Mouse (Mus musculus) embryonic facial prominence, embryonic 10.5 days (tissue): ENCODE results near the gene Gna13. TPM values are rescaled to one million over a fixed set of nuclear protein-coding genes. Genes with fewer than 3 reads are reported as not detected.
"Not testable (repeated sequence)": the region's sequence is repeated elsewhere in the genome, so short reads cannot be mapped to it uniquely, and the experiment has no call there.

Experiments
- DNase-seq: peaks from one replicate; pipeline ENCODE4 v3.0.0-alpha.2; 2017; ENCODE audit warnings: low spot score
- H3K27ac ChIP-seq: fragments of 300-500 bp; sonication (generic); replicated peaks from 2 replicates; pipeline ENCODE4 v1.5.1; 2016; ENCODE audit warnings: mild to moderate bottlenecking
- H3K27me3 ChIP-seq: fragments of 300-500 bp; sonication (generic); replicated peaks from 2 replicates; pipeline ENCODE4 v1.6.1; 2016; ENCODE audit warnings: low read depth, mild to moderate bottlenecking; ENCODE audit not compliant: poor library complexity, severe bottlenecking
- H3K36me3 ChIP-seq: fragments of 300-500 bp; sonication (generic); replicated peaks from 2 replicates; pipeline ENCODE4 v1.6.1; 2016; ENCODE audit warnings: mild to moderate bottlenecking, moderate library complexity
- H3K4me1 ChIP-seq: fragments of 300-500 bp; sonication (generic); 2 replicates; pipeline ENCODE4 v1.6.1; 2016
- H3K4me3 ChIP-seq: fragments of 300-500 bp; sonication (generic); 2 replicates; pipeline ENCODE4 v1.5.1; 2016; ENCODE audit warnings: mild to moderate bottlenecking, moderate library complexity
- H3K9me3 ChIP-seq: fragments of 300-500 bp; sonication (generic); 2 replicates; pipeline ENCODE4 v1.6.1; 2016; ENCODE audit warnings: mild to moderate bottlenecking
- WGBS: fragments of 180-500 bp; shearing (Covaris S2); methylation state at CpG from one replicate; pipeline ENCODE4 v1.1.7; 2016; 5-methylcytosine and 5-hydroxymethylcytosine counted together
- polyA plus RNA-seq: library from polyadenylated mRNA; unstranded; fragments of >200 nt; fragmentation: Nextera tagmentation; extraction: Ambion mirVana; gene quantifications from 2 replicates; pipeline ENCODE4 v1.2.1, GENCODE M21; 2016

Gene Gna13
- polyA plus RNA-seq, 1 experiment from 2014 or later, result 18.5 TPM

DNA sequence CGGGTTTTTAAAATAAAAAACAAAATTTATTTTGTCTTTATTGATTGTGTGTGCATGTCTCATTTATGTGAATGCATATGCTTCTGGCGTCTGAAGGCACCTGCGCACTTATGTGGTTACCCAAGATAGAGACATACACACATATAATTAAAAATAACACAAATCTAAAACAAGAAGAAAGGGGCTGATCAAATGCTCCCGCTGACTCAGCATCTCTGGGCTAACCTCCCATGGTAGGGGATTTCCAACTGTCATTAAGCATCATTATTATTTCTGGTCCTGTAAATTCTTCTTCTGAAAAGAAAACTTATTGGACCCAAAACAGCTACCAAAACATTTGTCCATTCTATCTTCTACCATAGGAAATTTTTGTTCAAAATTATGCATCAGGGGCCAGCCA is 27.9 kb upstream of the Gna13 start:
- 90% methylated on average over 4 of the region's 4 CpGs for WGBS
- Histone ChIP-seq H3K4me1 (peaks cover 11% of the 10 kb centered on the region), H3K36me3 (no peaks in the 10 kb centered on the region), H3K9me3 (no peaks in the 10 kb centered on the region), H3K27ac (no peak overlapping the region), H3K4me3 (no peak overlapping the region), H3K27me3 (peaks cover 3% of the 10 kb centered on the region; the same call in 1 of the 2 replicates)
- no peak for DNase-seq

DNA sequence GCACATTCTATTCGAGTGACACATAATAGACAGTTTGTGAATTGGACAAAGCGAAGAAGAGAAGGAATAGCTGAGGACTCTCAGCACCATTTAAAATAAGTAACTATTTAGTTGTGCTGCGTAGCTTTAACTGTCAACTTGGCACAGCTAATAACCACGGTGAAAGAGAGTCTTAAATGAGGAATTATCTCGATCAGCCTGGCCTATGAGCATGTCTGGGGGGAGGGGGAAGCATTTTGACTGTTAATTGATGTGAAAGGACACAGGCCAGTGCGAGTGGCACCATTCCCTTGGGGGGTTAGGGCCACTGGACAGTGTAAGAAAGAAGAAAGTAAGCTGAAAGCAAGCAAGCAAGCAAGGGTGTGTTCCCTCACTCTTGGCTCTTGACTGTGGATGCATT is 26.7 kb upstream of the Gna13 start:
- Histone ChIP-seq H3K27me3 (0 out of 2 replicates have a peak, but pooled peaks cover 3% of the 10 kb centered on the region), H3K27ac (no peak overlapping the region), H3K4me3 (no peak overlapping the region), H3K9me3 (no peaks in the 10 kb centered on the region), H3K36me3 (no peaks in the 10 kb centered on the region), H3K4me1 (peaks cover 10% of the 10 kb centered on the region)
- no peak for DNase-seq
- WGBS, result 59% methylated on average over 6 of the region's 6 CpGs

DNA sequence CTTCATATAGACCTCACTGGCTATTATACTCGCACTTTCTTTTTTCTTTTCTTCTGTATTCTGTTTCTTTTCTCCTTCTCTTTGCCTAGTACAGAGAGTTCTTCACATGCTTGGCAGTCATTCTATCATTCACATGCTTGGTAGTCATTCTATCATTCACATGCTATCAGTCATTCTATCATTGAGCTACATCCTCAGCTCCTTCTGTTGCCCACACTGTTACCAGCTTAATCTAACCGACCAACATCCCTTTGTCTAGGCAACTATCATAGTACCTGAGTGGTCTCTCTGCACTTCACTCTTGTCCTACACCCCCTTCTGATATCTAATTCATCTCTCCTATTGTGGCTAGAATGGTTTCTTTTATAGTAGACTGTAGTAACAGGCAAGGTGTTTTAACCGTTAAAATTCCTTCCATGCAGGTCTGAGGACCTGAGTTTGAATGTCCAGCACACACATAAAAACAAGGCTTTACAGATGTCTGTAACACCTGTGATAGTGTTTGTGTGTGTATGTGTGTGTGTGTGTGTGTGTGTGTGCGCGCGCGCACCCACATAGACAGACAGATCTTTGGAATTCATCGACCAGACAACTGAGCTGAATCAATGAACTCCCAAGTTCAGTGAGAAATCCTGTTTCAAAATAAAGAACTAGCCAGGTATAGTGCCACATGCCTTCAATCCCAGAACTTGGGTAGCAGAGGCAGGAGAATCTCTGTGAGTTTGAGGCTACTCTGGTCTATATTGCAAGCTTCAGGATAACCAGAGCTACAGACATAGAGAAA is 23.3 kb upstream of the Gna13 start:
- Histone ChIP-seq H3K9me3 (no peaks in the 10 kb centered on the region), H3K4me3 (no peak overlapping the region), H3K27ac (no peak overlapping the region), H3K27me3 (no peaks in the 10 kb centered on the region), H3K4me1 (peaks cover 8% of the 10 kb centered on the region), H3K36me3 (no peaks in the 10 kb centered on the region)
- WGBS, result 95% methylated on average over 8 of the region's 8 CpGs
- no peak for DNase-seq

DNA sequence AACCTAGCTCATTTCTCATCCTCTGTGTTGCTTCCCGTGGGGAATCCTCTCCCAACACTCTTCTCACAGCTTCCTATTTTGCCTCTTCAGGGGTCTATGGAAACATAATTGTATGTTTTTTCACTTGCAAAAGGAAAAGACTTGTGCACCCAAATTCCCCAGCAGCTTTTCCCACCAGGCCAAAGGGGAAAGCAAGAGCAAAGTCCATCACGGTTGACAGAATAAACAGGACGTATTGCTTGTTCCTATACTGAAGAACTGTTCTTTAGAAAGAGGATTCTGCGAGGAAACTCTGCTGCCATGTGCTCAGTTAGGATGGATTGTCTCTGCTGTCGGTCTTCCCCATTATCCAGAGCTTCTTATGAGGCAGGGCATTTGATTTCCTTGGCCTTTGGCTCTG is 22.1 kb upstream of the Gna13 start:
- Histone ChIP-seq H3K9me3 (no peaks in the 10 kb centered on the region), H3K36me3 (no peaks in the 10 kb centered on the region), H3K27ac (no peak overlapping the region), H3K27me3 (no peaks in the 10 kb centered on the region), H3K4me3 (no peak overlapping the region), H3K4me1 (peaks cover 9% of the 10 kb centered on the region)
- no peak for DNase-seq
- 86% methylated on average over 5 of the region's 5 CpGs for WGBS

DNA sequence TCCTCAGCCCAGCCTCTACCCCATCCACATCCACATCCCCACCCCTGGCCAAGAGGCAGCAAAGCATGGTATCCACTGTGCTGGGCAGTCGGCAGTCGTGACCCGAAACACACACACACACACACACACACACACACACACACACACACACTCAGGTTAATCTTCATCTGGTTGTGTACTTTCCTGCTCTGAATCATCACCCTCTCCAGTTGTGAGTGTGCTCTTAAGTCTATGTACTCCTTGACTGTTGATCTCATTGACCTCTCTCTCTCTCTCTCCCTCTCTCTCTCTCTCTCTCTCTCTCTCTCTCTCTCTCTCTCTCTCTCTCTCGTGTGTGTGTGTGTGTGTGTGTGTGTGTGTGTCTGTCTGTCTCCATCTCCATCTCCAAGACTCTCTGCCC is 20.0 kb upstream of the Gna13 start:
- not testable (repeated sequence) for H3K27me3 ChIP-seq, H3K27ac ChIP-seq, H3K9me3 ChIP-seq, H3K4me3 ChIP-seq, DNase-seq, H3K36me3 ChIP-seq
- peaks cover 23% of the 10 kb centered on the region for H3K4me1 ChIP-seq
- 84% methylated on average over 4 of the region's 4 CpGs for WGBS

DNA sequence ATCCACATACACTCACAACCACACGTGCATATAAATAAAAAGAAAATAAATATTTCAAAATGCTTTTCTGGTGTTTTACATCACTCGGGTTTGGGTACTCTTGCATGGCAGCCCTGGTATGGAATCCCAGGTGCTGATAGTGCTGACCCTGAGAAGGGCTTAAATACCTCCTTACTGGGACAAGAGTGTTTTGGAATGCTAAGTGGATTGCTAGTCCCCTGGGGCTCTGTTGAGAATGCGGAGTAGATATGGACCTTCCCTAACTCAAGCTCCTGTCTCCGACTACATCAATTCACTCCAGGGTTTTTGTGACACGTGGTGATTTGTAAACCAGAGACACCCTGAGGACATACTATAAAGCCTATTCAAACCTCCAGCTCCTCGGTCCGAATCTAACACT is 19.1 kb upstream of the Gna13 start:
- H3K36me3 ChIP-seq, result no peaks in the 10 kb centered on the region
- 25% methylated on average over 7 of the region's 7 CpGs for whole genome bisulfite sequencing
- DNase-seq, result no peak
- peaks cover 25% of the 10 kb centered on the region for H3K4me1 ChIP-seq
- H3K9me3 ChIP-seq, result no peaks in the 10 kb centered on the region
- no peak overlapping the region for H3K27ac ChIP-seq
- no peak overlapping the region for H3K4me3 ChIP-seq
- H3K27me3 ChIP-seq, result no peaks in the 10 kb centered on the region

DNA sequence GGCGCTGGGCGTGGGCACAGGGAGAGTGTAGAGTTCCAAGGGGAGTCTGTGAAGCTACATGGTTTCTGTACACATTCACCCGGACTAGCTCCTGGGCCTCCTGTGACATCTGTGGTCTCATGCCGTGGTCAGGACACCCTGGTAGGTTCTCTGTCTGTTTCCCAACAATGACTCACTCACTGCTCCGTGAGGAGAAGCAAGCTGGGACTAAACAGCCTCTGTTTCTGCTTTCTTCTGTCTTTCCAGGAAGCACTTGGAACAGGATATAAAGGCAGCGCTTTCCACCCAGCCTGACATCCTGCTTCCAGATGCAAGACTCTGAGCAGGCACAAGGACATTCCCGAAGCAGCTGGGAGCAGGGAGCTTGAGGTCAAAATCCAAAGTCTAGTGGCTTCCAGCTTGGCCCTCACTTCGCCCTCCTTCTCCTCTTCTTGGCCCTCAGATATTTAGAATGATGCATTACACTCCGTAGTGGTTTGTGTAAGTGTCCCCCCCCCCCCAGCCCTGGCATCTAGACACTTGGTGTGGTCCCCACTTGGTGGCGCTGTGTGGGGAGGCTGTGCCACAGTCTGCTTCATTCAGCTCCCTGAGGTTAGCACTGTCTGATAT is 18.5 kb upstream of the Gna13 start:
- Histone ChIP-seq H3K27me3 (no peaks in the 10 kb centered on the region), H3K27ac (no peak overlapping the region), H3K4me3 (no peak overlapping the region), H3K9me3 (no peaks in the 10 kb centered on the region), H3K4me1 (peaks cover 25% of the 10 kb centered on the region), H3K36me3 (no peaks in the 10 kb centered on the region)
- 22% methylated on average over 10 of the region's 10 CpGs for WGBS
- no peak for DNase-seq

DNA sequence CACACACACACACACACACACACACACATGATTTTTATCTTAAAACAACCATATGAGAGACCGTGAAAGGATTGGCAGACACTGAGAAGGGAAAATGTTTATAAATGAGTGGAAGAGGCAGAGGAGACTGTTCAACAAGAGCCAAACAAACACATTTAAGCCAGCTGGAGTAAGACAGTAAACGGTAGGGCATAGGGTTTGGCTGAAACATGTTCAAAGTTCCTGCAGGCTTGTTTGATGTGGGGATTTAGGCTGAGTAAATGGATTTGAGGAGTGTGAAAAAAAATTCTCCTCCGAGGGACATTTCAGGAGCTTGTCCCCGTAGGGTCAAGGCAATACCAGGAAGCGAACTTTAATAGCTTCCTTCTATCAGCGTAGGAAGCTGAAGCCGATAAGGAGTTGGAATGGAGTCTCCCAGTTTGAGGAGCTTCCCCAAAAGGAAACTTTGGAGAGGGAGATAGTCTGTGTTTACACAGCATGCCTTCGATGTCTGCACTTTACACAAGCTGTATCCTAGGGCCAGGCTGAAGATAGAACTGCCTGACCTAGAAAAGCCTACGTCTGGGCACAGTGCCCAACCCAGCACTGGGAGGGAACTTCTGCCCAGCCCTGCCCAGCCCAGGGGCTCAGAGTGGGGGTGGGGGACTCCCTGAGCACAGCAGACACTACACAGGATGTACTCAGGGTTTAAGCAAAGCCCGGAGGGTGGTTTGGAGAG is 15.2 kb upstream of the Gna13 start:
- no peak for DNase-seq
- WGBS, result 73% methylated on average over 10 of the region's 10 CpGs
- no peaks in the 10 kb centered on the region for H3K9me3 ChIP-seq
- no peak overlapping the region for H3K4me3 ChIP-seq
- H3K4me1 ChIP-seq, result peaks cover 25% of the 10 kb centered on the region
- no peaks in the 10 kb centered on the region for H3K36me3 ChIP-seq
- H3K27ac ChIP-seq, result no peak overlapping the region
- H3K27me3 ChIP-seq, result no peaks in the 10 kb centered on the region

DNA sequence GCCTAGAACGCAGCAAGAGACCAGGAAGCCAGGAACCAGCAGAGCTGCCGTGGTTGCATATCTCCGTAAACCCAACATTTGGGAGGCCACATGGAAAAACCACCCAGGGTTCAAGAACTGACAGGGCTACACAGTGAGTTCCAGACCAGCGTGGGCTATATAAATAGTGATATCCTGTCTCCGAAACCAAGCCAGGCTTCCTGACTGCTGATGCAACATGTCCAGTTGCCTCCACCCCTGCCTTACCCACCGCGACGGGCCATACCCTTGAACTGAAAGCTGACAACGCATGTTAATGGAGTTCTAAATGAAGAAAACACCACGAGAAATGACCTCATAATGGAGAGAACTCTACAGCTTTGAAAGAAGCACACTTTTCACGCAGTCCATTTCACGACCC is 14.2 kb upstream of the Gna13 start:
- no peak for DNase-seq
- no peaks in the 10 kb centered on the region for H3K27me3 ChIP-seq

DNA sequence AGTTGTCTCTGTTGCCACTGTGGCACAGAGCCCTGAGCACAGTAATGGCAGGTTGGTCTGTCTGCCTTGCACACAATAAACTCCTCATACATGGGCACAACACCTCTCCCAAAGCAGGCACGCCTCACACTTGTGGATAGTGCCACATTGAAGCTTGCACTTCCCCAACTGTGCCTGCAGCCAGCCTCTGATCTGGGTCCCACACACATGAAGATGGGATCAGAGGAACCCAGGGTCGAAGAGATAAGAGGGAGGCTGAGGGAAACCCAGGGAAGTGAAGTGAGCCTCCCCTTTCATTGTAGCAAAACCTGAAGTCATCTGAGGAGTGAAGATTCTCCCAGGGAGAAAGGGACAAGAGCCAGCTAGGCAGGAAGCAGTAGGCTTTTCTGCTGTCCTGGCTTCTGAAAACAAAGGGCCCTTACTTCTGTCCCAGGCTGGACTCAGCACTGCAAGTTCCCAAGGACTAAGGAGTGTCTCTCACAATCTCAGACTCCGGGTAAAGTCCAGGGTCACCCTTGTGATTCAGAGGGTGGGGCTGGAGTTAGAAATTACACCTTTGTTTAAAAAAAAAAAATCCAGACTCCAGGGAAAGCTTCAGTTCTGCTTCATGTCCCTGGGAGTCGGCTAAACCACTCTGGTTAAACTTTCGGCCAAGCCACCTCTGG is 12.8 kb upstream of the Gna13 start:
- Histone ChIP-seq H3K4me3 (no peak overlapping the region), H3K27me3 (no peaks in the 10 kb centered on the region), H3K36me3 (no peaks in the 10 kb centered on the region), H3K27ac (no peak overlapping the region), H3K4me1 (peaks cover 20% of the 10 kb centered on the region), H3K9me3 (no peaks in the 10 kb centered on the region)
- WGBS, result 57% methylated on average over 5 of the region's 5 CpGs
- DNase-seq, result no peak

More for the DNA sequence above, 14.2 kb upstream of the Gna13 start:
- Histone ChIP-seq H3K9me3 (no peaks in the 10 kb centered on the region), H3K36me3 (no peaks in the 10 kb centered on the region), H3K4me3 (no peak overlapping the region), H3K4me1 (peaks cover 26% of the 10 kb centered on the region), H3K27ac (no peak overlapping the region)
- 82% methylated on average over 12 of the region's 12 CpGs for WGBS

DNA sequence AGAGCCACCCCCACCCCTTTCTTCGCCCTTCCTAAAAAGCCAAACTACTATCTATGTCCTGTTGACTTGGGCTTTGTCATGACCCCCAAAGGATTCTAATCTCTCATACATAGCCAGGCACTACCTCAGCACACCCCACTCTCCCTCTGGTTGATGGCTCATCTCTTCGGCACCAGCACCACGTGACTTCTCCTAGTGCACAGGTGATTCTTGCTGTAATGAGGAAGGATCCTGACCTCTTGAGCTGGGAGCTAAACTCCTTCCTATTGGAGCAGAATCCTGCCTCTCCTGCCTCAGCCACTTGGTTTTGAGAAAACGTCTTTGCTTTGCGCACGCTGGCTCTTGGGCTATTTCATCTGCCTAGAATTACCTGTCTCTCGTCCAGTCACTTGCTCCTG is 12.3 kb upstream of the Gna13 start:
- Histone ChIP-seq H3K27me3 (no peaks in the 10 kb centered on the region), H3K9me3 (no peaks in the 10 kb centered on the region), H3K4me1 (peaks cover 20% of the 10 kb centered on the region), H3K36me3 (no peaks in the 10 kb centered on the region), H3K27ac (no peak overlapping the region), H3K4me3 (no peak overlapping the region)
- DNase-seq, result no peak
- WGBS, result 88% methylated on average over 7 of the region's 7 CpGs

DNA sequence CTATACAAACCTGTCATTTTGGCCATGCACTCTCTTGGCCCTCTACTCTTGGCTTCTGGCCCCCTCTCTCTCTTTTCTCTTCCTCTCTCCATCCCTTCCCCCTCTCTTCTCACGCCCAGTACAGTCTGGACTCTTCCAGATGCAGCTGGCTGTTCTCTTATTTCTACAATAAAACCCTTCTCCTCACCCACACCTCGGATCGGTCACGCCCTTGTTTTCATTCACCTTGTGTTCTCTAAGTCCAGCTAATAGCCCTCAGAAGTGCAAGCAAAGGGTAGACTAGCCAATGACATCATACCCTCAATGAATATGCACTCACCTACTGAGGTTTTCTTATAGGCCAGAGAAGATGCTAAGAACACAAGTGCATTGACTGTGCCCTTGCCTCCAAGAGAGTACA is 11.1 kb upstream of the Gna13 start:
- DNase-seq, result no peak
- H3K36me3 ChIP-seq, result no peaks in the 10 kb centered on the region
- WGBS, result 87% methylated on average over 4 of the region's 4 CpGs
- no peak overlapping the region for H3K27ac ChIP-seq
- H3K4me3 ChIP-seq, result no peak overlapping the region
- H3K9me3 ChIP-seq, result no peaks in the 10 kb centered on the region
- peaks cover 27% of the 10 kb centered on the region for H3K4me1 ChIP-seq
- H3K27me3 ChIP-seq, result no peaks in the 10 kb centered on the region
